Comparison of ENCODE assay signal across 10 mouse cellular contexts in genomic region chr4:130557852-130558251, GRCm38 (mm10). TPM values are rescaled to one million over a fixed set of nuclear protein-coding genes. Genes with fewer than 3 reads are reported as not detected.
DNase-seq lines count a peak whose midpoint lies in the region; TF ChIP-seq lines count a peak whose summit lies in the region.
"Had no signal": no experiment of that assay in that cellular context is flagged by ENCODE, and none has a peak within 500 bp of the region (broad histone marks: within the 10 kb centered on the region; RNA-seq: fewer than 3 reads in every experiment).

No protein-coding gene starts in this region.

- DNase-seq in left cerebral cortex, adult 2 months (ENCODE audit: extremely low spot score in 1 of 2, low spot score in 2 of 2) = no peak
- no peak for DNase-seq in left cerebral cortex, postnatal 36 days (ENCODE audit: low spot score in 2 of 2)
- peak; percentile 91 for DNase-seq in cerebellum, adult 11-12 months
- DNase-seq in heart, postnatal 10 days = peak; percentile 71 to 77
- peak; percentile 18 for DNase-seq in lung, adult 2 months
- no peak for DNase-seq in spleen, adult 18-20 months
- DNase-seq in urinary bladder, postnatal 10 days (ENCODE audit: low spot score) = no peak
- DNase-seq in spleen, adult 12 weeks (ENCODE audit: low spot score) = no peak

- no peaks in the 10 kb centered on the region for H3K4me1 ChIP-seq in lung, adult 2 months (ENCODE audit: control insufficient read depth, insufficient read depth, low read length)

- 50% methylated on average over 12 of the region's 12 CpGs for WGBS in lung, adult 2 months

- peak overlapping the region; percentile 32; the same call in 1 of the 2 replicates for H3K27ac ChIP-seq in left cerebral cortex, adult 2 months
- H3K27ac ChIP-seq: embryonic facial prominence, embryonic 12.5 days; stomach, embryonic 15.5 days had no signal

- intact Hi-C loops in left cerebral cortex, adult 2 months (cut with DNase I) = no loop called here
- intact Hi-C loops in left cerebral cortex, postnatal 36 days (cut with DNase I) = no loop called here
- intact Hi-C loops in heart, postnatal 10 days (cut with DNase I) = no loop called here

- no peak for TF ChIP-seq POLR2A in lung, adult 2 months (IDR thresholded peaks at IDR 0.05; ENCODE audit: borderline replicate concordance, extremely low read depth, low read depth, low read length)

- H3K4me3 ChIP-seq in left cerebral cortex, adult 2 months = no peak overlapping the region
- no peak overlapping the region for H3K4me3 ChIP-seq in lung, adult 2 months (replicated peaks; ENCODE audit: extremely low read depth, low read depth, low read length)
- H3K4me3 ChIP-seq: embryonic facial prominence, embryonic 12.5 days; stomach, embryonic 15.5 days had no signal

- no peak for TF ChIP-seq CTCF in left cerebral cortex, adult 2 months (IDR thresholded peaks at IDR 0.05)
- no peak for TF ChIP-seq CTCF in lung, adult 2 months (IDR thresholded peaks at IDR 0.05; ENCODE audit: insufficient read depth, low read length)

RNA-seq across cellular contexts. Expression of gene Nkain1, which starts 16.1 kb away (rescaled TPM):
- total RNA-seq in left cerebral cortex, adult 2 months (2021) = 10 to 100 TPM; 28.2 to 29.8 TPM
- total RNA-seq in left cerebral cortex, postnatal 36 days (2021) = 10 to 100 TPM; 30.4 to 43.3 TPM
- 1 to 10 TPM; 6.3 to 7.7 TPM for total RNA-seq in heart, postnatal 10 days (2021)
- polyA plus RNA-seq in lung, adult 2 months (2012; rRNA removed) = 12.1 and 14.8 TPM in 2 replicates

Comparison
In these comparisons a context has a peak if more than half of its experiments do, and no peak if none do; other contexts are left out.
1. DNase-seq: peak in cerebellum, adult 11-12 months (single experiment), heart, postnatal 10 days (2 of 2) and lung, adult 2 months (single experiment); none in left cerebral cortex, adult 2 months (0 of 2), left cerebral cortex, postnatal 36 days (0 of 2), spleen, adult 18-20 months (0 of 2), urinary bladder, postnatal 10 days (single experiment) and spleen, adult 12 weeks (single experiment).